Mouse (Mus musculus) thymus, adult 2 months (tissue): ENCODE data around the gene Kiss1r. TPM values are rescaled to one million over a fixed set of nuclear protein-coding genes. Genes with fewer than 3 reads are reported as not detected.

Experiments
- DNase-seq: peaks from one replicate; pipeline ENCODE4 v3.0.0; 2021
- H3K27ac ChIP-seq: fragments of 200-500 bp; 2 replicates; pipeline ENCODE4 v1.5.1; 2012; ENCODE audit warnings: low read length, control low read depth; ENCODE audit not compliant: control insufficient read depth, insufficient read depth
- H3K27me3 ChIP-seq: fragments of 200-500 bp; 2 replicates; pipeline ENCODE4 v1.6.1; 2012; ENCODE audit warnings: mild to moderate bottlenecking, low read length, moderate library complexity, mixed read lengths; ENCODE audit not compliant: control insufficient read depth, insufficient read depth
- H3K36me3 ChIP-seq: fragments of 200-500 bp; 2 replicates; pipeline ENCODE4 v1.6.1; 2012; ENCODE audit warnings: mild to moderate bottlenecking, low read length, moderate library complexity; ENCODE audit not compliant: control insufficient read depth, insufficient read depth
- H3K4me1 ChIP-seq: fragments of 200-500 bp; replicated peaks from 2 replicates; pipeline ENCODE4 v1.6.1; 2012; ENCODE audit warnings: low read length; ENCODE audit not compliant: control insufficient read depth, insufficient read depth
- H3K4me3 ChIP-seq: fragments of 200-500 bp; 2 replicates; pipeline ENCODE4 v1.5.1; 2012; ENCODE audit warnings: mild to moderate bottlenecking, low read length, control low read depth, moderate library complexity; ENCODE audit not compliant: control insufficient read depth, insufficient read depth
- CTCF ChIP-seq: fragments of 200-500 bp; IDR thresholded peaks from 2 replicates; pipeline ENCODE4 v1.5.1; 2012; ENCODE audit warnings: mild to moderate bottlenecking, control low read depth, low read length, moderate library complexity, borderline replicate concordance; ENCODE audit not compliant: control insufficient read depth, poor library complexity, insufficient read depth; ENCODE audit errors: extremely low read depth
- POLR2A ChIP-seq: fragments of 200-500 bp; IDR thresholded peaks from 2 replicates; pipeline ENCODE4 v1.6.1; 2012; ENCODE audit warnings: mild to moderate bottlenecking, low read length, control low read depth, moderate library complexity; ENCODE audit not compliant: control insufficient read depth, poor library complexity, insufficient read depth; ENCODE audit errors: extremely low read depth
- WGBS: fragments of 180-500 bp; shearing (Covaris S2); methylation state at CpG from one replicate; pipeline ENCODE4 v1.1.7; 2018; 5-methylcytosine and 5-hydroxymethylcytosine counted together
- polyA plus RNA-seq: library from polyadenylated mRNA; depleted of rRNA; stranded (reverse); fragments of >200 nt; gene quantifications from 2 replicates; pipeline ENCODE4 v1.2.3, GENCODE M21; 2012

The Kiss1r gene
- polyA plus RNA-seq, 1 experiment: 5.8 TPM

DNA sequence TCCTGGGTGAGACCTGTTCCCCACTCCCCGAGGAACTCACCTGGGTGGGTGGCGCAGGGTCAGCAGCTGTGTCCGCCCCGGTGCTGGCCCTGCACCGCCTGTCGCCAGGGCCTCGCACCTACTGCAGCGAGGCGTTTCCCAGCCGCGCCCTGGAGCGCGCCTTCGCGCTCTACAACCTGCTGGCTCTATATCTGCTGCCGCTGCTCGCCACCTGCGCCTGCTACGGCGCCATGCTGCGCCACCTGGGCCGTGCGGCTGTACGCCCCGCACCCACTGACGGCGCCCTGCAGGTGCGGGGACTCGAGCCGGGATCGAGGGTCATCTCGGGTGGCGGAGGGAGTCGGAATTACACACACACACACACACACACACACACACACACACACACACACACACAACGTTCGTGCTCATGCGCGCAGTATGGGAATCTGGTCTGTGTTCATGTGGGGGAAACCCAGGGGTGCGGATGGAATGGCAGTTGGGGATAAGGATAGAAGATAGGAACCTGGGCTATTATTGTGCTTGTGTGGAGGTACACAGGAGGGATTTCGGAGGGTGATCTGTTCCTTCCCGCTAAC, 4.3 kb downstream of the Kiss1r start, which contains the start of gene R3hdm4:
R3hdm4 (minus strand) TSS at position 251 of the 578 bp plus-strand sequence.
- TF ChIP-seq CTCF (0 out of 2 replicates have a peak, but pooled peaks have one; percentile 26), POLR2A (no peak)

DNA sequence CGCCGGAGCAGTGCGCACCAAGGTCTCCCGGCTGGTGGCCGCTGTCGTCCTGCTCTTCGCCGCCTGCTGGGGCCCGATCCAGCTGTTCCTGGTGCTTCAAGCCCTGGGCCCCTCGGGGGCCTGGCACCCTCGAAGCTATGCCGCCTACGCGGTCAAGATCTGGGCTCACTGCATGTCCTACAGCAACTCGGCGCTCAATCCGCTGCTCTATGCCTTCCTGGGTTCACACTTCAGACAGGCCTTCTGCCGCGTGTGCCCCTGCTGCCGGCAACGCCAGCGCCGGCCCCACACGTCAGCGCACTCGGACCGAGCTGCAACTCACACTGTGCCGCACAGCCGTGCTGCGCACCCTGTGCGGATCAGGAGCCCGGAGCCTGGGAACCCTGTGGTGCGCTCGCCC, 4.8 kb downstream of the Kiss1r start:
- DNase-seq: no peak
- TF ChIP-seq POLR2A: no peak
- TF ChIP-seq CTCF: no peak
- Histone ChIP-seq H3K4me1 (peaks cover 27% of the 10 kb centered on the region), H3K4me3 (no peak overlapping the region), H3K36me3 (no peaks in the 10 kb centered on the region), H3K27ac (no peak overlapping the region), H3K27me3 (no peaks in the 10 kb centered on the region; the same call in 1 of the 2 replicates)
- WGBS: 24% methylated on average over 34 of the region's 34 CpGs

More for the DNA sequence above, 4.3 kb downstream of the Kiss1r start, which contains the start of gene R3hdm4:
- DNase-seq: no peak
- H3K27ac ChIP-seq: no peak within 1 kb of the TSS
- H3K27me3 ChIP-seq: no peaks in the 10 kb centered on the region; the same call in 1 of the 2 replicates
- no peak within 1 kb of the TSS for H3K4me3 ChIP-seq
- H3K4me1 ChIP-seq: peaks cover 28% of the 10 kb centered on the region
- H3K36me3 ChIP-seq: no peaks in the 10 kb centered on the region
- WGBS: 19% methylated on average over 41 of the region's 41 CpGs

DNA sequence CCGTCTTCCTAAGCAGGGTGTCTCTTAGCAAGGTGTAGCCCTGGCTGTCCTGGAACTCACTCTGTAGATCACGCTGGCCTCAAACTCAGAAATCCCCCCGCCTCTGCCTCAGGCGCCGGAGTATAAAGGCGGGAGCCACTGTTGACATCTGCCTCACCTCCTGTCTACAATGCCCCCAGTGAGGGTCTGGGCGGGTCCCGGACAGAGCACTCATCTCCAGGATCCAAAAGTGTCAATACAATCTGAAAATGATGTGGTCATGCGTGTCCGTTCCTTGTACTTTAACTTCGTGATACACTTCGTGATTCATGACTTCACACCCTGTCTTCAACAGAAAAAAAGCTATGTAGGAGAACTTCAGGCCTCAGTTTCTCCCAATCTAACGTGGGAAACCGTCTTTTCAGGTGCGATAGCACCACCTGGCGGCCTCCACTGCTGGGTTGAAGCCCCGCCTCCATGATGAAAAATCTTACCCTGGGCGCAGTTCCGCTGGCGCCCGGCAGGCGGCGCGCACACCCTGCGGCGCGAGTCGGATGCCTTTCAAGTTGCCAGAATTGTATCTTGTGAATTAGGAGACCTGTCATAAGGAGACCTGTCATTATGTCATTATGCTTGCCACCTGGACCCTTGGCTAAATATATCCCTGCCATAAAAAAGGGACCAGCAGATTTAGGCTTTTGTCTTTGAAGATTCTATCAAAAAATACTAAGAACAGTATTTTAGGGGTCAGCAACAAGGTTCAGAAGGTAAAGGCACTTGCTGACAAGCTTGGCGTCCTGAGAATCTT, 8.4 kb downstream of the Kiss1r start:
- Histone ChIP-seq H3K36me3 (no peaks in the 10 kb centered on the region), H3K4me1 (peaks cover 26% of the 10 kb centered on the region), H3K27ac (no peak overlapping the region), H3K4me3 (no peak overlapping the region), H3K27me3 (no peaks in the 10 kb centered on the region; the same call in 1 of the 2 replicates)
- TF ChIP-seq CTCF: peak; percentile 100
- no peak for TF ChIP-seq POLR2A
- DNase-seq: peak; percentile 93
- 25% methylated on average over 29 of the region's 29 CpGs for WGBS

DNA sequence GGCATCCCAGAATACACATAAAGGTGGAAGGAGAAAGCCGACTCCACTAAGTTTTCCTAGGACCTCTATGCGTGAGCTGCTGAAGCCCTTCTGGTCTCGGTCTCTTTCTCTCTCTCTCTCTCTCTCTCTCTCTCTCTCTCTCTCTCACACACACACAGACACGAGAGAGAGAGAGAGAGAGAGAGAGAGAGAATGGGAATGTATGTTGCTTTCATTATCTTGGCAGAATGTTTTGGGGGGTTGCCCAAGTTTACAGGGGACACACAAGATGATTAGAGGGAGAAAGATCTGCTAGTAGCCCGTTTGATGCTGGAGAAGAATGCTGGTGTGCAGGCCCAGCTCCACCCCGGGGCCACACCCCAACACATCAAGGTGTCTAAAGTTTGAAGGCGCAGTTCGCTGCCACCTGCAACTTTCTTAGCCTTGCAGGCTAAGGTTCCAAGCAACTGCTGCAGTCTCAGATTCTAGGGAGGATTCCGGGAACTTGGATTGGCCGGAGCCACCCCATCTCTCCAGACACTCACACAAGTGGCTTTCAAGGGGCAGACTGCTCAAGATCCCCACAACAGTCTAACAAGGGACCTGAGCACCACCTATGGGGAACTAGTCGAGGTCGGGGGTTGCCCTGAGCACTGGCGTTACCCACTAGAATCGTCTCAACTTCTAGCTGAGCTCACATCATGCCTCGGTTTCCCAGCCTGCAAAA, 9.2 kb downstream of the Kiss1r start:
- H3K27me3 ChIP-seq: no peaks in the 10 kb centered on the region; the same call in 1 of the 2 replicates
- H3K4me1 ChIP-seq: peaks cover 21% of the 10 kb centered on the region
- H3K27ac ChIP-seq: peak overlapping the region; percentile 69
- peak overlapping the region; percentile 71 for H3K4me3 ChIP-seq
- no peaks in the 10 kb centered on the region for H3K36me3 ChIP-seq
- DNase-seq: peak; percentile 40
- 4% methylated on average over 15 of the region's 15 CpGs for WGBS
- no peak for TF ChIP-seq POLR2A
- no peak for TF ChIP-seq CTCF

DNA sequence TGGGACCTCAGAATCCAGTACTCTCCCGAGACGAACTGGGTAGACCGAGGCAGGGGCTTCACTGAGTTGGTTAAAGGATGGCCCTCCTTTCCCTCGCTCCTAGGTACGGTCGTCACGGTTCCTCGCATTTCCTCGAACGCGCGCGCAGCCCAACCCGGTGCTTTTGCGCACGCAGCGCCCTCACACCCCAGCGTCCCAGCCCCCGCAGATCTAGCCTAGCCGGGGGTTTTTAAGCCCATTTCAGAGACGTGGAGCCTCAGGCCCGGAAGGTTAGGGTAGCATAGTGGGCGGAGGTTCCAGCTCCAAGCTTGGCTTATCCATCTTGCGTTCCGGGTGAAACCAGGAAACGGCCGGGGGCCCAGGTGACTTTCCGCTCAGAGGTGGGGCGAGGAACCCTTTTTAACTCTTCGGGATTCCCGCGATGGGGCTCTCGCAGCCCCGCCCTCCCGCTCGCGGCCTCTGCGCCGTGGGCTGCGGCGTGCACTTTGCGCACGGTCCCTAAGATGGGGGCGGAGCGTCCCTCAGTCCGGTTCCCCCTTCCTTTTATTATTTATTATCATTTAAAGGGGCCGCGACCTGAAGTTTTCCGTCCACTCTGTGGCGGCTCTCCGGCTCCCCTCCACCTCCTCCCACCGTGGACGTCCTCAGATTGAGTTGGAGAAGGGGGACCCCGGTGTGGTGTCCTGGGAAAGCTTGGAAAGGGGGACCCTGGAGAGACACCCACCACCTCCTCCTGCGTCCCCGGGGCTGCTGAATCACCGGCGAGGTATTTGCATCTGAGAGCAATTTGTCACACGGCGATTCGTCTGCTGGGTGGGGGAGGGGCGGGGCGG, 9.9 kb downstream of the Kiss1r start, which contains the start of gene Arid3a:
Arid3a (plus strand) TSS at position 553 of the 833 bp plus-strand sequence.
- peak within 1 kb of the TSS; percentile 69 for H3K27ac ChIP-seq
- peak; percentile 92 for DNase-seq
- H3K4me1 ChIP-seq: peaks cover 19% of the 10 kb centered on the region
- H3K4me3 ChIP-seq: peak within 1 kb of the TSS; percentile 71
- TF ChIP-seq POLR2A (no peak), CTCF (no peak)
- H3K27me3 ChIP-seq: no peaks in the 10 kb centered on the region; the same call in 1 of the 2 replicates
- H3K36me3 ChIP-seq: no peaks in the 10 kb centered on the region
- WGBS: under 1% methylated on average over 63 of the region's 63 CpGs
